Mouse (Mus musculus) embryonic fibroblast, embryonic 13.5 days (primary cell): Measurements from ENCODE around the gene Trib3. TPM values are rescaled to one million over a fixed set of nuclear protein-coding genes. Genes with fewer than 3 reads are reported as not detected.

Experiments
- H3K27ac ChIP-seq: 2 replicates; pipeline ENCODE4 v1.5.1; 2012; ENCODE audit warnings: low read length, control low read depth, inconsistent platforms; ENCODE audit not compliant: insufficient read depth
- H3K4me1 ChIP-seq: 2 replicates; pipeline ENCODE4 v1.6.1; 2011; ENCODE audit warnings: low read length; ENCODE audit not compliant: control insufficient read depth, insufficient read depth
- H3K4me3 ChIP-seq: 2 replicates; pipeline ENCODE4 v1.5.1; 2011; ENCODE audit warnings: mild to moderate bottlenecking, control low read depth, low read length; ENCODE audit not compliant: insufficient read depth
- CTCF ChIP-seq: IDR thresholded peaks from 2 replicates; pipeline ENCODE4 v1.5.1; 2011; ENCODE audit warnings: mild to moderate bottlenecking, control low read depth, low read length, moderate library complexity, borderline replicate concordance; ENCODE audit not compliant: insufficient read depth
- POLR2A ChIP-seq: IDR thresholded peaks from 2 replicates; pipeline ENCODE4 v1.6.1; 2011; ENCODE audit warnings: low read depth, mild to moderate bottlenecking, control low read depth, low read length, moderate library complexity
- polyA plus RNA-seq: library from polyadenylated mRNA; stranded (reverse); fragments of >200 nt; gene quantifications from 2 replicates; pipeline ENCODE4 v1.2.4, GENCODE M21; 2011; ENCODE audit warnings: low read depth; ENCODE audit not compliant: missing spikeins, insufficient read length

The Trib3 gene
- polyA plus RNA-seq, 1 experiment: 85.1 TPM

DNA sequence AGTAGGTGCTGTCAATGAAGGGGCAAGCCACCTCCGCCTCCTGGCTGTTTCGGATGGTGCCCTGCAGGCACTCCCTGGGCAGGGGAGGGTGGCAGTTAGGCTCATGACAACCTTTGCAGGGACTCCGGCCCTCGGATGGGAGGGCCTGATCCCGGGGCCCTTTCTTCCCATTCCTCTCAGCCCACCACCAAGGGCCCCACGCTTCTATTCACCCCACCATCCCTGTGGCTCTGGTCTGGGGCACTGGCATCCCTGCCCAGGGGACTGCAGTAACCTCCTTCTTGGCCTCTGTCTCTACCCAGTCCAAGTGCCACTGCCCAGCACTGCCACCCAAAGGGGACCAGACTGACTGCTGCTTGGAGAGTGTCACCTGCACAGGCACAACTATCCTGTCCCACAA is 21.6 kb downstream of the Trib3 start:
- Histone ChIP-seq H3K4me1 (no peaks in the 10 kb centered on the region), H3K4me3 (no peak overlapping the region), H3K27ac (no peak overlapping the region)
- TF ChIP-seq CTCF: no peak
- no peak for TF ChIP-seq POLR2A

DNA sequence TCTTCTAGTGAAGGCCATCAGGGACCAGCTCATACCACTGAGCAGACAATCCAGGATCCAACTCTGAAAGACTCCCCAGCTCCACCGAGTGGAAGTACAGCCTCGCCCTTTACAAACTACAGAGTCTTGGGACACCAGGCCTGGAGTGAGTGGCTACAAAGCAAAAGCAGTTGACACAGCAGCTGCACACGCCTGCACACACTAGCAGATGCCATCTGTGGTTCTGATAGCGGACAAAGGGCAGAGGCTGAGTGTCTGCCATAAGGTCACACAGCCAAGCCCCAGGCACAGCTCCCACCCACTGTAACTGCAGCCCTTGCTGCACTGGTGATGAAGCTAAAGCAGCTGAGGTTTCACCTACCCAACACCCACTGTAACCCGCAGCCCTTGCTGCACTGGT is 22.3 kb downstream of the Trib3 start:
- no peak overlapping the region for H3K27ac ChIP-seq
- H3K4me1 ChIP-seq: no peaks in the 10 kb centered on the region
- TF ChIP-seq POLR2A: no peak
- TF ChIP-seq CTCF: no peak
- H3K4me3 ChIP-seq: no peak overlapping the region

- 0 out of 2 replicates have a peak overlapping the region, but pooled peaks have one; percentile 30 for H3K27ac ChIP-seq
- TF ChIP-seq POLR2A: no peak
- no peak for TF ChIP-seq CTCF
- H3K4me3 ChIP-seq: no peak overlapping the region
- no peaks in the 10 kb centered on the region for H3K4me1 ChIP-seq
Measured at GRCm38 (mm10) chr2:152317054-152317453, 26.8 kb downstream of the Trib3 start.

GRCm38 (mm10) chr2:152313926-152314325 is 29.9 kb downstream of the Trib3 start:
- no peak for TF ChIP-seq CTCF
- no peak for TF ChIP-seq POLR2A
- Histone ChIP-seq H3K4me3 (no peak overlapping the region), H3K27ac (no peak overlapping the region), H3K4me1 (no peaks in the 10 kb centered on the region)

DNA sequence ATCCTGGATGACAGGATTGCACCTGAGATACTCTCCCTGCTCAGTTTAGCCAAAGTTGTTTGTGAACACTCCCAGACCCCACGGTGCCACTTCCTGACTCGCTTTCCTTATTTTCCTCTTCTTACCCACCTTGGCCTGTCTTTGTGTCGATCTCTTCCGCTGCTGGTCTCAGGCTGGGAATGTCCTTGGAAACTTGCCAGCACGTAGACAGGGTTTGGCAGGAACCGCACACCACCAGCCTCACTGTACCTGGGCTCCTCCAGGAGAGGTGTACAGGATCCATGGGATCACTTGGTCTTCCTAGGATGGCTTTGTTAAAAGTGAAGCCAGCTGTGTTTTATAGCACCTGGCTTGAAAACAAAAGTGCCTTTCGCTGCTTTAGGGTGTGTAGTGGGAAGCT is 30.8 kb downstream of the Trib3 start:
- Histone ChIP-seq H3K27ac (no peak overlapping the region), H3K4me1 (no peaks in the 10 kb centered on the region), H3K4me3 (no peak overlapping the region)
- TF ChIP-seq POLR2A (no peak), CTCF (no peak)

DNA sequence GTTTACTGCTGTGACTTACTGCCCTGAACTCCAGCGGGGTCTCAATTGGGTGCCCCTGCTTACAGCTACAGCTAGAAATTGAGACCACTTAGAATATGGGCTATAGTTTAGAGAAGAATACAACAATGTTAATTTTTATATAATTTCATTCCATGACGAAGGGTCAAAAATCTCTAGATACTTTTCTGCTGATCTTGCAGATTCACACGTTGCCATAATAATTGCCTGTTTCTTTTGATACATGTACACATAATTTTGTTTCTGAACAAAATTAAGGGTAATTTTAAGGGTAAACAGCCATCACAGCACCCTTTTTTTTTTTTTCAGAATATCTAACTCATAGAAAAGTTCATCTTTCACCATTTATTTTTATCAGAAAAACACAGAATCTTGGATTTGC is 36.6 kb downstream of the Trib3 start:
- no peak overlapping the region for H3K4me3 ChIP-seq
- TF ChIP-seq POLR2A (no peak), CTCF (no peak)
- no peaks in the 10 kb centered on the region for H3K4me1 ChIP-seq
- H3K27ac ChIP-seq: no peak overlapping the region

- TF ChIP-seq POLR2A (no peak), CTCF (no peak)
- H3K4me3 ChIP-seq: no peak overlapping the region
- no peaks in the 10 kb centered on the region for H3K4me1 ChIP-seq
- no peak overlapping the region for H3K27ac ChIP-seq
Measured at GRCm38 (mm10) chr2:152305480-152305879, 38.4 kb downstream of the Trib3 start.

- H3K4me3 ChIP-seq: no peak overlapping the region
- TF ChIP-seq CTCF: no peak
- no peak for TF ChIP-seq POLR2A
- H3K4me1 ChIP-seq: no peaks in the 10 kb centered on the region
- no peak overlapping the region for H3K27ac ChIP-seq
Measured at GRCm38 (mm10) chr2:152303781-152304180, 40.1 kb downstream of the Trib3 start.

DNA sequence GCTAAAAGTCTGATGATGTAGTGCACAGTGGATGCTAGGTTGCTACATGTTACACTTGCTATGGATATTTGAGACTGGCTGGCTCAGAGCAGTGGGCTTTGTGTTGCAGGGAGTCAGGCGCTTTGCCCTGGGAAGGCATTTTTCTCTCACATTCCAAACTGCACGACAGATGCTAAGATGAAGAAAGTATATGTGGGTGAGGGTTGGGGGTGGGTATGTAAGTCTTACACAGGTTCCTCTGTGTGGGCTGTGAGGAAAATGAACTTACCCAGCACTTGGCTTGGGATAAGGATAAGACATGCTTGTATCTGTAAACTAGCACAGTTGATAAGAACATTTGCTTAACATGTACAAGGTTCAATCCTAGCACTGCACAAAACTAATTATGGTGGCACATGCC is 41.0 kb downstream of the Trib3 start:
- TF ChIP-seq POLR2A (no peak), CTCF (no peak)

GRCm38 (mm10) chr2:152294541-152294940 is 49.3 kb downstream of the Trib3 start:
- peaks cover 8% of the 10 kb centered on the region for H3K4me1 ChIP-seq
- H3K4me3 ChIP-seq: peak overlapping the region; percentile 92
- H3K27ac ChIP-seq: no peak overlapping the region
- TF ChIP-seq POLR2A (no peak; the same call in 1 of the 2 replicates), CTCF (no peak)

More for the DNA sequence above, 41.0 kb downstream of the Trib3 start:
- Histone ChIP-seq H3K4me3 (no peak overlapping the region), H3K27ac (no peak overlapping the region), H3K4me1 (no peaks in the 10 kb centered on the region)
